ENCODE assay signal across 14 mouse cellular contexts in genomic region chr7:139002692-139003091, GRCm38 (mm10).
"Had no signal": no experiment of that assay in that cellular context is flagged by ENCODE, and none has a peak within 500 bp of the region (broad histone marks: within the 10 kb centered on the region; RNA-seq: fewer than 3 reads in every experiment).

No protein-coding gene starts in this region.

- H3K36me3 ChIP-seq: kidney, embryonic 15.5 days; limb, embryonic 15.5 days; liver, embryonic 12.5 days; midbrain, embryonic 12.5 days had no signal

- ATAC-seq: liver, embryonic 12.5 days had no signal

- H3K27ac ChIP-seq: kidney, embryonic 15.5 days; limb, embryonic 15.5 days; liver, embryonic 12.5 days; midbrain, embryonic 12.5 days had no signal

- H3K4me3 ChIP-seq: kidney, embryonic 15.5 days; limb, embryonic 15.5 days; liver, embryonic 12.5 days; midbrain, embryonic 12.5 days had no signal

- H3K9ac ChIP-seq: kidney, embryonic 15.5 days; limb, embryonic 15.5 days; liver, embryonic 12.5 days; lung, embryonic 14.5 days; midbrain, embryonic 12.5 days had no signal

- H3K27me3 ChIP-seq: kidney, embryonic 15.5 days; liver, embryonic 12.5 days; midbrain, embryonic 12.5 days had no signal

- H3K9me3 ChIP-seq: kidney, embryonic 15.5 days; limb, embryonic 15.5 days; liver, embryonic 12.5 days; midbrain, embryonic 12.5 days had no signal

- H3K4me2 ChIP-seq: kidney, embryonic 15.5 days; limb, embryonic 15.5 days; liver, embryonic 12.5 days; lung, embryonic 14.5 days; midbrain, embryonic 12.5 days had no signal

- DNase-seq: kidney, adult 18-20 months; kidney, postnatal 14 days; layer of hippocampus, adult 9-11 months; layer of hippocampus, postnatal 36 days; lung, postnatal 10 days; lung, postnatal 4 days; right cerebral cortex, adult 18-20 months; thymus, adult 18-20 months; thymus, postnatal 25 days had no signal

- H3K4me1 ChIP-seq: kidney, embryonic 15.5 days; limb, embryonic 15.5 days; liver, embryonic 12.5 days had no signal
